Mouse (Mus musculus): ENCODE results near the gene Tesc. TPM values are rescaled to one million over a fixed set of nuclear protein-coding genes. Genes with fewer than 3 reads are reported as not detected.

Tesc gene
- polyA plus RNA-seq, 1 experiment = not detected

GRCm38 (mm10) chr5:118008344-118008743 lies 19.2 kb upstream of the Tesc start:
- H3K4me1 ChIP-seq (ENCODE audit: control insufficient read depth, insufficient read depth, low read length) = no peaks in the 10 kb centered on the region
- TF ChIP-seq POLR2A (IDR thresholded peaks at IDR 0.05; ENCODE audit: borderline replicate concordance, low read depth, low read length) = no peak
- no peak for TF ChIP-seq CTCF (IDR thresholded peaks at IDR 0.05; ENCODE audit: low read depth, low read length)
- no peak overlapping the region for H3K27ac ChIP-seq (ENCODE audit: insufficient read depth, low read depth, low read length)
- no peak overlapping the region for H3K4me3 ChIP-seq (ENCODE audit: insufficient read depth, low read length)

GRCm38 (mm10) chr5:118010872-118011271 lies 16.7 kb upstream of the Tesc start:
- no peak overlapping the region for H3K4me3 ChIP-seq (ENCODE audit: insufficient read depth, low read length)
- no peak overlapping the region for H3K27ac ChIP-seq (ENCODE audit: insufficient read depth, low read depth, low read length)
- TF ChIP-seq POLR2A (IDR thresholded peaks at IDR 0.05; ENCODE audit: borderline replicate concordance, low read depth, low read length) = no peak
- TF ChIP-seq CTCF (IDR thresholded peaks at IDR 0.05; ENCODE audit: low read depth, low read length) = no peak
- no peaks in the 10 kb centered on the region for H3K4me1 ChIP-seq (ENCODE audit: control insufficient read depth, insufficient read depth, low read length)

- Histone ChIP-seq H3K4me1 (ENCODE audit: control insufficient read depth, insufficient read depth, low read length) (no peaks in the 10 kb centered on the region), H3K4me3 (ENCODE audit: insufficient read depth, low read length) (no peak overlapping the region), H3K27ac (ENCODE audit: insufficient read depth, low read depth, low read length) (no peak overlapping the region)
- TF ChIP-seq CTCF (IDR thresholded peaks at IDR 0.05; ENCODE audit: low read depth, low read length) (no peak), POLR2A (IDR thresholded peaks at IDR 0.05; ENCODE audit: borderline replicate concordance, low read depth, low read length) (no peak)
Measured at GRCm38 (mm10) chr5:118011796-118012195, 15.7 kb upstream of the Tesc start.

GRCm38 (mm10) chr5:118015028-118015427 lies 12.5 kb upstream of the Tesc start:
- H3K27ac ChIP-seq (ENCODE audit: insufficient read depth, low read depth, low read length) = no peak overlapping the region
- TF ChIP-seq CTCF (IDR thresholded peaks at IDR 0.05; ENCODE audit: low read depth, low read length) (no peak), POLR2A (IDR thresholded peaks at IDR 0.05; ENCODE audit: borderline replicate concordance, low read depth, low read length) (no peak)
- H3K4me3 ChIP-seq (ENCODE audit: insufficient read depth, low read length) = no peak overlapping the region
- no peaks in the 10 kb centered on the region for H3K4me1 ChIP-seq (ENCODE audit: control insufficient read depth, insufficient read depth, low read length)

DNA sequence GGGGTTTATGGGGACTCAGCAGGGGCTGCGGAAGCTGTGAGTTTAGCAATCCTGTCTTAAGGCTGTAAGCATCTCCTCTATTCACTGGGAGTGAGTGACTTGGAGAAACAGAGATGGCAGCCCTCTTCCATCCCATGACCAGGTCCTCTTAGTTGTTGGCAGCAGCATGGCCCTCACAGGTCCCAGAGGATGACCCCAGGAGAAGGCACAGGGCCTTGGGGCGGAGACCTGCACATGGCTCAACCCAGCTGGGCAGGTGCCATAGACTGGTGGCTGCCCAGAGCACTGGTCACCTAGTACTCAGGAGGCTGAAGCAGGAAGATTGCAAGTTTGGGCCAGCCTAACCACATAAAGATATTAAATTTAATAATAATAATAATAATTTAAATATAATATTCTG lies 11.9 kb upstream of the Tesc start:
- no peak overlapping the region for H3K27ac ChIP-seq (ENCODE audit: insufficient read depth, low read depth, low read length)
- no peak for TF ChIP-seq POLR2A (IDR thresholded peaks at IDR 0.05; ENCODE audit: borderline replicate concordance, low read depth, low read length)
- TF ChIP-seq CTCF (IDR thresholded peaks at IDR 0.05; ENCODE audit: low read depth, low read length) = no peak
- H3K4me3 ChIP-seq (ENCODE audit: insufficient read depth, low read length) = no peak overlapping the region
- no peaks in the 10 kb centered on the region for H3K4me1 ChIP-seq (ENCODE audit: control insufficient read depth, insufficient read depth, low read length)

GRCm38 (mm10) chr5:118017527-118017926 lies 10.0 kb upstream of the Tesc start:
- TF ChIP-seq POLR2A (IDR thresholded peaks at IDR 0.05; ENCODE audit: borderline replicate concordance, low read depth, low read length) (no peak), CTCF (IDR thresholded peaks at IDR 0.05; ENCODE audit: low read depth, low read length) (no peak)
- no peak overlapping the region for H3K27ac ChIP-seq (ENCODE audit: insufficient read depth, low read depth, low read length)
- no peak overlapping the region for H3K4me3 ChIP-seq (ENCODE audit: insufficient read depth, low read length)
- H3K4me1 ChIP-seq (ENCODE audit: control insufficient read depth, insufficient read depth, low read length) = no peaks in the 10 kb centered on the region

- Histone ChIP-seq H3K4me1 (ENCODE audit: control insufficient read depth, insufficient read depth, low read length) (no peaks in the 10 kb centered on the region), H3K27ac (ENCODE audit: insufficient read depth, low read depth, low read length) (no peak overlapping the region), H3K4me3 (ENCODE audit: insufficient read depth, low read length) (no peak overlapping the region)
- no peak for TF ChIP-seq CTCF (IDR thresholded peaks at IDR 0.05; ENCODE audit: low read depth, low read length)
Measured at GRCm38 (mm10) chr5:118019905-118020304, 7.6 kb upstream of the Tesc start.

- Histone ChIP-seq H3K4me3 (ENCODE audit: insufficient read depth, low read length) (no peak overlapping the region), H3K27ac (ENCODE audit: insufficient read depth, low read depth, low read length) (no peak overlapping the region), H3K4me1 (ENCODE audit: control insufficient read depth, insufficient read depth, low read length) (no peaks in the 10 kb centered on the region)
- TF ChIP-seq CTCF (IDR thresholded peaks at IDR 0.05; ENCODE audit: low read depth, low read length) = no peak
- TF ChIP-seq POLR2A (IDR thresholded peaks at IDR 0.05; ENCODE audit: borderline replicate concordance, low read depth, low read length) = no peak
Measured at GRCm38 (mm10) chr5:118023053-118023452, 4.5 kb upstream of the Tesc start.

GRCm38 (mm10) chr5:118025880-118026279 lies 1.7 kb upstream of the Tesc start:
- TF ChIP-seq CTCF (IDR thresholded peaks at IDR 0.05; ENCODE audit: low read depth, low read length) (no peak), POLR2A (IDR thresholded peaks at IDR 0.05; ENCODE audit: borderline replicate concordance, low read depth, low read length) (no peak)
- H3K4me1 ChIP-seq (ENCODE audit: control insufficient read depth, insufficient read depth, low read length) = no peaks in the 10 kb centered on the region

GRCm38 (mm10) chr5:118026343-118026742 lies 1.2 kb upstream of the Tesc start:
- TF ChIP-seq POLR2A (IDR thresholded peaks at IDR 0.05; ENCODE audit: borderline replicate concordance, low read depth, low read length) (no peak), CTCF (IDR thresholded peaks at IDR 0.05; ENCODE audit: low read depth, low read length) (no peak)
- Histone ChIP-seq H3K27ac (ENCODE audit: insufficient read depth, low read depth, low read length) (no peak overlapping the region), H3K4me3 (ENCODE audit: insufficient read depth, low read length) (no peak overlapping the region), H3K4me1 (ENCODE audit: control insufficient read depth, insufficient read depth, low read length) (no peaks in the 10 kb centered on the region)

More at GRCm38 (mm10) chr5:118025880-118026279, 1.7 kb upstream of the Tesc start:
- no peak overlapping the region for H3K27ac ChIP-seq (ENCODE audit: insufficient read depth, low read depth, low read length)
- no peak overlapping the region for H3K4me3 ChIP-seq (ENCODE audit: insufficient read depth, low read length)
